Mouse (Mus musculus): ENCODE results near the gene Cerkl. TPM values are rescaled to one million over a fixed set of nuclear protein-coding genes. Genes with fewer than 3 reads are reported as not detected.

Cerkl gene
- polyA plus RNA-seq, 1 experiment from 2014 or later: 4.5 TPM

GRCm38 (mm10) chr2:79315108-79315507, 141.5 kb downstream of the Cerkl start:
- Histone ChIP-seq H3K9me3 (no peaks in the 10 kb centered on the region), H3K27ac (replicated peaks) (no peak overlapping the region), H3K4me1 (no peaks in the 10 kb centered on the region), H3K36me3 (replicated peaks) (peaks cover 3% of the 10 kb centered on the region; the same call in 1 of the 2 replicates), H3K4me3 (no peak overlapping the region), H3K27me3 (replicated peaks; ENCODE audit: low read depth, poor library complexity, severe bottlenecking) (no peaks in the 10 kb centered on the region)
- peak; percentile 11 for DNase-seq (ENCODE audit: low spot score)
- 83% methylated on average over 4 of the region's 4 CpGs for WGBS

GRCm38 (mm10) chr2:79312499-79312898, 144.1 kb downstream of the Cerkl start:
- no peaks in the 10 kb centered on the region for H3K4me1 ChIP-seq
- H3K36me3 ChIP-seq (replicated peaks): no peaks in the 10 kb centered on the region
- H3K27ac ChIP-seq (replicated peaks): no peak overlapping the region
- WGBS: 86% methylated on average over 4 of the region's 4 CpGs
- H3K9me3 ChIP-seq: no peaks in the 10 kb centered on the region
- DNase-seq (ENCODE audit: low spot score): no peak
- no peak overlapping the region for H3K4me3 ChIP-seq
- no peaks in the 10 kb centered on the region for H3K27me3 ChIP-seq (replicated peaks; ENCODE audit: low read depth, poor library complexity, severe bottlenecking)

GRCm38 (mm10) chr2:79309454-79310118, 147.0 kb downstream of the Cerkl start:
- Histone ChIP-seq H3K36me3 (replicated peaks) (no peaks in the 10 kb centered on the region), H3K27ac (replicated peaks) (no peak overlapping the region), H3K9me3 (no peaks in the 10 kb centered on the region), H3K4me1 (no peaks in the 10 kb centered on the region), H3K4me3 (no peak overlapping the region), H3K27me3 (replicated peaks; ENCODE audit: low read depth, poor library complexity, severe bottlenecking) (no peaks in the 10 kb centered on the region)
- DNase-seq (ENCODE audit: low spot score): no peak
- WGBS: 93% methylated on average over 13 of the region's 13 CpGs

GRCm38 (mm10) chr2:79307549-79307948, 149.0 kb downstream of the Cerkl start:
- 67% methylated on average over 4 of the region's 4 CpGs for WGBS
- Histone ChIP-seq H3K4me1 (no peaks in the 10 kb centered on the region), H3K4me3 (no peak overlapping the region)

GRCm38 (mm10) chr2:79302398-79302797, 154.2 kb downstream of the Cerkl start:
- no peaks in the 10 kb centered on the region for H3K36me3 ChIP-seq (replicated peaks)

More at GRCm38 (mm10) chr2:79307549-79307948, 149.0 kb downstream of the Cerkl start:
- Histone ChIP-seq H3K9me3 (no peaks in the 10 kb centered on the region), H3K36me3 (replicated peaks) (no peaks in the 10 kb centered on the region), H3K27me3 (replicated peaks; ENCODE audit: low read depth, poor library complexity, severe bottlenecking) (no peaks in the 10 kb centered on the region), H3K27ac (replicated peaks) (no peak overlapping the region)
- DNase-seq (ENCODE audit: low spot score): no peak

GRCm38 (mm10) chr2:79292431-79292830, 164.2 kb downstream of the Cerkl start:
- Histone ChIP-seq H3K4me3 (no peak overlapping the region), H3K27me3 (replicated peaks; ENCODE audit: low read depth, poor library complexity, severe bottlenecking) (no peaks in the 10 kb centered on the region), H3K4me1 (peaks cover 5% of the 10 kb centered on the region; the same call in 1 of the 2 replicates), H3K27ac (replicated peaks) (no peak overlapping the region), H3K9me3 (no peaks in the 10 kb centered on the region), H3K36me3 (replicated peaks) (no peaks in the 10 kb centered on the region)
- 86% methylated on average over 6 of the region's 6 CpGs for WGBS
- no peak for DNase-seq (ENCODE audit: low spot score)

More at GRCm38 (mm10) chr2:79302398-79302797, 154.2 kb downstream of the Cerkl start:
- no peaks in the 10 kb centered on the region; the same call in 1 of the 2 replicates for H3K4me1 ChIP-seq
- no peaks in the 10 kb centered on the region for H3K27me3 ChIP-seq (replicated peaks; ENCODE audit: low read depth, poor library complexity, severe bottlenecking)
- H3K4me3 ChIP-seq: no peak overlapping the region
- no peak for DNase-seq (ENCODE audit: low spot score)
- no peak overlapping the region for H3K27ac ChIP-seq (replicated peaks)
- no peaks in the 10 kb centered on the region for H3K9me3 ChIP-seq

GRCm38 (mm10) chr2:79291922-79292321, 164.7 kb downstream of the Cerkl start:
- Histone ChIP-seq H3K4me3 (no peak overlapping the region), H3K4me1 (peaks cover 5% of the 10 kb centered on the region; the same call in 1 of the 2 replicates), H3K27me3 (replicated peaks; ENCODE audit: low read depth, poor library complexity, severe bottlenecking) (no peaks in the 10 kb centered on the region), H3K9me3 (no peaks in the 10 kb centered on the region), H3K27ac (replicated peaks) (no peak overlapping the region), H3K36me3 (replicated peaks) (no peaks in the 10 kb centered on the region)
- WGBS: 74% methylated on average over 8 of the region's 8 CpGs
- no peak for DNase-seq (ENCODE audit: low spot score)

GRCm38 (mm10) chr2:79290149-79290548, 166.4 kb downstream of the Cerkl start:
- Histone ChIP-seq H3K4me1 (no peaks in the 10 kb centered on the region), H3K27me3 (replicated peaks; ENCODE audit: low read depth, poor library complexity, severe bottlenecking) (no peaks in the 10 kb centered on the region)
- 86% methylated on average over 1 of the region's 1 CpGs for WGBS

GRCm38 (mm10) chr2:79284206-79284605, 172.4 kb downstream of the Cerkl start:
- no peak overlapping the region for H3K4me3 ChIP-seq
- no peaks in the 10 kb centered on the region for H3K36me3 ChIP-seq (replicated peaks)
- no peak overlapping the region for H3K27ac ChIP-seq (replicated peaks)
- WGBS: 88% methylated on average over 4 of the region's 4 CpGs
- no peaks in the 10 kb centered on the region for H3K9me3 ChIP-seq
- no peak for DNase-seq (ENCODE audit: low spot score)
- no peaks in the 10 kb centered on the region for H3K27me3 ChIP-seq (replicated peaks; ENCODE audit: low read depth, poor library complexity, severe bottlenecking)
- no peaks in the 10 kb centered on the region for H3K4me1 ChIP-seq

More at GRCm38 (mm10) chr2:79290149-79290548, 166.4 kb downstream of the Cerkl start:
- no peak overlapping the region for H3K4me3 ChIP-seq
- DNase-seq (ENCODE audit: low spot score): no peak
- H3K27ac ChIP-seq (replicated peaks): no peak overlapping the region
- no peaks in the 10 kb centered on the region for H3K36me3 ChIP-seq (replicated peaks)
- H3K9me3 ChIP-seq: no peaks in the 10 kb centered on the region

Other genes starting within 250 kb of the Cerkl start
- gene Itga4, start 201.4 kb downstream of the Cerkl start, polyA plus RNA-seq (2016; fragmentation: Nextera tagmentation; extraction: Ambion mirVana): 6.0 and 6.1 TPM in 2 replicates
- 25.1 and 28.7 TPM in 2 replicates for gene Neurod1, start within 50 bp of the Cerkl start, polyA plus RNA-seq (2016; fragmentation: Nextera tagmentation; extraction: Ambion mirVana)
- 6.1 and 6.6 TPM in 2 replicates for gene Itprid2, start 178.6 kb upstream of the Cerkl start, polyA plus RNA-seq (2016; fragmentation: Nextera tagmentation; extraction: Ambion mirVana)

All from embryonic facial prominence, embryonic 10.5 days (tissue).